Mouse (Mus musculus) G1E (cell line): Measurements from ENCODE around the gene Chd6. TPM values are rescaled to one million over a fixed set of nuclear protein-coding genes. Genes with fewer than 3 reads are reported as not detected.

ENCODE experiments used
- ATAC-seq: 2 replicates; pipeline ENCODE4 v1.8.0; 2016; ENCODE audit warnings: mild to moderate bottlenecking; ENCODE audit not compliant: insufficient number of reproducible peaks, poor library complexity, low FRiP score, severe bottlenecking; ENCODE audit errors: extremely low read depth
- DNase-seq: peaks from one replicate; pipeline ENCODE4 v3.0.0; 2012; ENCODE audit warnings: low spot score
- H3K27me3 ChIP-seq: 2 replicates; pipeline ENCODE4 v1.6.1; 2012; ENCODE audit warnings: mild to moderate bottlenecking, low read length, inconsistent platforms; ENCODE audit not compliant: insufficient read depth
- H3K36me3 ChIP-seq: replicated peaks from 2 replicates; pipeline ENCODE3; 2012; ENCODE audit warnings: mild to moderate bottlenecking, inconsistent platforms
- H3K4me1 ChIP-seq: 2 replicates; pipeline ENCODE4 v1.6.1; 2012; ENCODE audit warnings: low read depth, low read length, inconsistent platforms, mixed read lengths; ENCODE audit not compliant: insufficient read depth
- H3K4me3 ChIP-seq: 2 replicates; pipeline ENCODE4 v1.5.1; 2012; ENCODE audit warnings: low read depth, mild to moderate bottlenecking, inconsistent platforms, low read length, moderate library complexity, mixed read lengths
- H3K9me3 ChIP-seq: replicated peaks from 2 replicates; pipeline ENCODE4 v1.6.1; 2012; ENCODE audit warnings: inconsistent platforms
- CTCF ChIP-seq: IDR thresholded peaks from 2 replicates; pipeline ENCODE4 v1.5.1; 2012; ENCODE audit warnings: low read depth, low read length, inconsistent platforms, mixed read lengths
- GATA1 ChIP-seq: IDR thresholded peaks from 2 replicates; pipeline ENCODE4 v1.6.1; 2012; ENCODE audit warnings: borderline replicate concordance, low read length, inconsistent platforms, mixed read lengths
- GATA2 ChIP-seq: IDR thresholded peaks from 2 replicates; pipeline ENCODE4 v1.6.1; 2012; ENCODE audit warnings: low read depth, low read length, inconsistent platforms, borderline replicate concordance
- POLR2AphosphoS5 ChIP-seq: IDR thresholded peaks from 2 replicates; pipeline ENCODE4 v1.6.1; 2012; ENCODE audit warnings: low read depth, low read length, inconsistent platforms; ENCODE audit not compliant: insufficient replicate concordance
- TAL1 ChIP-seq: conservative IDR thresholded peaks from 2 replicates; pipeline ENCODE4 v1.6.1; 2012; ENCODE audit warnings: low read depth, low read length, inconsistent platforms, mixed read lengths
- polyA plus RNA-seq: library from polyadenylated mRNA; stranded (reverse); fragments of >175 nt; gene quantifications from 2 replicates; pipeline ENCODE4 v1.2.3, GENCODE M21; 2012
- total RNA-seq, 2 experiments: library from RNA; stranded (forward) in 1 of 2; stranded (reverse) in 1 of 2; fragments of 200-1000 nt in 1 of 2; fragments of >200 nt in 1 of 2; fragmentation: Nextera tagmentation in 1 of 2; gene quantifications; 2 replicates each; pipeline ENCODE4 v1.2.3; 2014 to 2017

The Chd6 gene
- 69.4 and 79.5 TPM in 2 replicates for total RNA-seq (2014; fragmentation: Nextera tagmentation)
- total RNA-seq (2017): 34.2 and 39.1 TPM in 2 replicates
- polyA plus RNA-seq: 6.4 and 9.7 TPM in 2 replicates

DNA sequence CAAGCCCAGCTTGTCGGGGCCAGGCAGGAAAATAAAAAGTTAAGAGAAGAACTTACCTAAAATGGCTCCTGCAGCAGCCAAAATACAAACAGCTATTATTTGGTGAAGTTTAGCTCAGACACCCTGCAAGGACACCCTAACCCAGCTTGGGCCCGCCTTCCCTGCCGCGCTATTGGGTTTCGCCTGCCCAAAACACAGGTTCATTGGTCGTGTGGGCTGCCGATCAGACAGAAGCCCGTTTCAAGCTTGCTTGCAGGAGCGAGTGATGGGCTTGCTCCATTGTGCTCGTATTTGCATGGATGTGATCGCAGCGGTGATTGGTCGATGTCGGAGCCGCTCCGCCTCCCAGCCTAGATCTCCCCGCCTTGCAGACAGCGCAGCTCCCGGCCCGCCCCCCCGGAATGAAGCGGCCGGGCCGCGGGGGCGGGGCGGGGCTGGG, at the start of gene Chd6:
TSS of gene Chd6 (minus strand) at position 143 of the 439 bp plus-strand sequence.
- Histone ChIP-seq H3K9me3 (no peaks in the 10 kb centered on the region), H3K36me3 (peaks cover 6% of the 10 kb centered on the region), H3K4me1 (peaks cover 12% of the 10 kb centered on the region), H3K4me3 (peak within 1 kb of the TSS; percentile 88), H3K27me3 (peaks cover 11% of the 10 kb centered on the region)
- ATAC-seq: peak; percentile 100
- TF ChIP-seq GATA2 (no peak), CTCF (no peak), POLR2AphosphoS5 (no peak), TAL1 (no peak), GATA1 (no peak)
- peak; percentile 100 for DNase-seq

DNA sequence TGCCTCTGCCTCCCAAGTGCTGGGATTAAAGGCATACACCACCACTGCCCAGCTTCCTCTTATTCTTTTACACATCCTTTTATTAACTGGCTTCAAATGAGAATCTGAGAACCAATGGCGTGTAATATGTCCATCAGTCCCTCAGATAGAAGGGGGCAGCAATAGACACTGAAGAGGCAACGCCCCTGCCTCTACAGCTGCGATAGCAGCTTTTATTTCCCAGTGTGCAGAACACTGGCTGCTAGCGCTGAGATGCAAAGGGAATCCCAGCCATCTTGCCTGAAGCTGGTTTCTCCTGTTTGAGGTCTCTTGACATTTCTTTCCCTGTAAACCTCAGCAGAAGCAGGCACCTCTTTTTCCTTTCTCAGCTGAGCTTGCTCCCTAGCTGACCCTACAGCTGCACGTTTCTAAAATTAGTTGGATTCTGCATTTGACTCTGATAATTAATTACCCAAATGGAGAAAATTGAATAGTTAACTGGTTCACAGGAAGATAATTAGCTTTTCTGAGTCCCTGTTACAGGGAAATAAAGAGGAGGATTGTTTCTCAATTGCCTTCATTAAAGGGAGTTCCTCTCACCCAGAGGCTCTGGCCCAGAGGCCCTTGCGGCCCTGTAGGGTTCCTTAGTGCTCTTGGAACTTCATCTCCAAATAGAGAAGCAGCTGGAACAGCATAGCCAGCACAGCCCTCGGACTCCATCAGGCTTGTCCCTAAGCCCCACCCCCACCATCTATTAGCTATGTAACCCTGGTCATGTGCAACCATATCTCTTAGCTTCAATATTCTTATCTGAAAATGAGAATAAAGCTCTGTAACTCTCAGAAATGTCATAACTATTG, 41.3 kb upstream of the Chd6 start:
- no peaks in the 10 kb centered on the region for H3K4me1 ChIP-seq
- no peaks in the 10 kb centered on the region for H3K27me3 ChIP-seq
- no peaks in the 10 kb centered on the region for H3K36me3 ChIP-seq
- H3K9me3 ChIP-seq: peaks cover 14% of the 10 kb centered on the region
- TF ChIP-seq CTCF (no peak), POLR2AphosphoS5 (no peak), TAL1 (no peak), GATA2 (no peak), GATA1 (no peak)
- DNase-seq: no peak
- no peak for ATAC-seq
- no peak overlapping the region for H3K4me3 ChIP-seq

DNA sequence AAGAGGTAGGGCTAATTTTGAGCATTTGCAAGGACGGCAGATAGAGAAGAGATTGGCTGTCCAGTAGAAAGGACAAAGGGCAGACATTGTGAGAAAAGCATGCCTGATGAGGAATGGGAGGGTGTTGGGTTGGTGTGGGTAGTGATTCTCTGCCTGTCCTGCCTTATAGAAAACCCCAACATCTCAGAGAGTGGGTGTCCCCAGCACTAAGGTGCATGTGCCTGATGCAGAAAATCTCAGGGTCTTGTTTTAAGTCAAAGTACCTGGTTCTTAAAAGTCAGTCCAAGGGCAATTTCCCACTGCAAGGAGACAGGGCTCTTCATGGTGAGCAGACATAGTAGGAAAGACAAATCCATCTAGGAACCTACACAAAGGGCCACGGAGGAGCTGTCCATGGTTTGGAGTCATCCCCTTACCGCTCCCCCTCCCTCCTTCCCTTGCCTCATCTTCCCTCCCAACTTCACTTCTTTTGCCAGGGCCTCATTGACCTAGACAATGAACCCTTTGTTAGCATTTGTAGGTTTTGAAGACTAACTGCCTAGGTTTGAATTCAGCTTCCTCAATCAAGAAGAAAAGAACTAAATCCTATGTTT, 39.6 kb upstream of the Chd6 start:
- no peak overlapping the region for H3K4me3 ChIP-seq
- H3K4me1 ChIP-seq: no peaks in the 10 kb centered on the region
- TF ChIP-seq POLR2AphosphoS5: no peak
- no peak for TF ChIP-seq GATA1
- no peak for TF ChIP-seq GATA2
- TF ChIP-seq TAL1: no peak
- TF ChIP-seq CTCF: no peak
- no peaks in the 10 kb centered on the region for H3K27me3 ChIP-seq
- no peak for DNase-seq
- H3K9me3 ChIP-seq: peaks cover 11% of the 10 kb centered on the region
- ATAC-seq: no peak
- no peaks in the 10 kb centered on the region for H3K36me3 ChIP-seq

DNA sequence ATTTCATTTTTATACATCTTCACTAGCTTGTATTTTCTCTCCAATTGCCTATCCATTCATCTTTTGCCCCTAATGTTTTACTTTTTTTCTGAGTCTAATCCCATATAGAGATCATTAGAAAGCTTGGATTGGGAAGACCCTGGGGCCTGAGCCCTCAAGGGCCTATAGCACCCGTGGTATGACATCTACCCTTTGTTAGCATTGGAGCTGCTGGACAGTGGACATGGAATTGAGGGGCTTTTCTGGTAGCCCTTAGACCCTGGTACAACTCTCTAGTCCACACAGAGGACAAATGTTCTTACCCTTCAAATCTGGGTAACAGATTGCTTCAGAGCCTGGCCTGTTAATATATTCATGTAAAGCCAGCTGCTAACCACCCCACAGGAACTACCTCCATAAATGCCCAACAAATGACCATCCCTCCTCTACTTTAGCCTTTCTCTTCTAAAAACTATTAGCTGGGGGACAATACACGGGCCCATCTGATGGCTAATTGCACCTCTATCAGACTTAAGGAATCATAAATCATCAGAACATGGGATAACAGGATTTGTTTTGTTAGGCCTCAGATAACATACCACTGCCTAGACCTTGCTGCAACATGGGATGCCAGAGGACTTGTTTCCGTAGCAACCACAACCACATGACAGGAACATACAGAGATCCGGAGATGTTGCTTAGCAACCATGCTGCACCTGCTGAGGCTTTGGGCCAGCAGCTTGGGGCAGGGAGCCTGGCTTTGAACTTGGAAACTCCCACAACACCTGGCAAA, 39.0 kb upstream of the Chd6 start:
- DNase-seq (no peak), ATAC-seq (no peak)
- Histone ChIP-seq H3K27me3 (no peaks in the 10 kb centered on the region), H3K4me1 (no peaks in the 10 kb centered on the region), H3K4me3 (no peak overlapping the region), H3K36me3 (no peaks in the 10 kb centered on the region), H3K9me3 (peaks cover 7% of the 10 kb centered on the region)
- TF ChIP-seq POLR2AphosphoS5 (no peak), CTCF (no peak)

DNA sequence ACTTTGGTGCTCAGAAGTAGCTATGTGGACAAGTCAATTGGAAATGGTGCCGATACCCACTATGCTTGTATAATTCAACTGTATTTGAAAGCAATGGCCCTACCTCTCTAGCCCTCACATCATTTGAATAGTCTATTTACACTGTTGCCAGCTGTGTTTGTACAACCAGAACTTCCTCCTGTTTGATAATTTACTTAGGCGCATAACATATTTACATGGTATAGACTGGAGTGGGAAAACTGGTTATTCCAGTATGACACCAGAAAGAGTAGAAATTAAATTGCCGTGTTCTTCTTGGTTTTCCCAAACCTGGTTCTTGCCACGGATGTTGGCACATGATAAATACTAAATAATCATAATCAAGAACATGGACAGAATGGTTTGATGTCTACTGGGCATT, 35.9 kb upstream of the Chd6 start:
- H3K4me3 ChIP-seq: no peak overlapping the region
- DNase-seq (no peak), ATAC-seq (no peak)

More for the DNA sequence above, 35.9 kb upstream of the Chd6 start:
- Histone ChIP-seq H3K27me3 (no peaks in the 10 kb centered on the region), H3K4me1 (no peaks in the 10 kb centered on the region), H3K9me3 (peaks cover 6% of the 10 kb centered on the region), H3K36me3 (no peaks in the 10 kb centered on the region)
- TF ChIP-seq TAL1 (no peak), CTCF (no peak), POLR2AphosphoS5 (no peak), GATA2 (no peak), GATA1 (no peak)
